Mouse (Mus musculus): ENCODE measurements around the gene Sec24a. TPM values are rescaled to one million over a fixed set of nuclear protein-coding genes. Genes with fewer than 3 reads are reported as not detected.
"Not testable (repeated sequence)": the region's sequence is repeated elsewhere in the genome, so short reads cannot be mapped to it uniquely, and the experiment has no call there.

Sec24a gene
- 8.8 and 10.6 TPM in 2 replicates for polyA plus RNA-seq (2015; fragmentation: Nextera tagmentation; extraction: Ambion mirVana)

GRCm38 (mm10) chr11:51763213-51763907 is at the start of gene Sec24a, which contains the start of gene Sar1b:
Gene Sec24a (minus strand): TSS chr11:51763634.
Gene Sar1b (plus strand): TSS chr11:51763687.
- Histone ChIP-seq H3K9me3 (replicated peaks) (no peaks in the 10 kb centered on the region), H3K27me3 (0 out of 2 replicates have a peak, but pooled peaks cover 3% of the 10 kb centered on the region), H3K4me1 (replicated peaks) (peaks cover 10% of the 10 kb centered on the region), H3K9ac (peak within 1 kb of the TSS; percentile 93), H3K4me3 (peak within 1 kb of the TSS; percentile 88), H3K27ac (peak within 1 kb of the TSS; percentile 54), H3K36me3 (no peaks in the 10 kb centered on the region), H3K4me2 (peak within 1 kb of the TSS; percentile 90)
- peak; percentile 85 for ATAC-seq (replicated peaks; ENCODE audit: insufficient number of reproducible peaks, insufficient read depth, low FRiP score, low read depth)
- under 1% methylated on average over 30 of the region's 30 CpGs for WGBS

- no peak overlapping the region for H3K4me3 ChIP-seq
- no peaks in the 10 kb centered on the region for H3K27me3 ChIP-seq
- 89% methylated on average over 8 of the region's 8 CpGs for WGBS
- H3K4me1 ChIP-seq (replicated peaks) = no peaks in the 10 kb centered on the region
- ATAC-seq (replicated peaks; ENCODE audit: insufficient number of reproducible peaks, insufficient read depth, low FRiP score, low read depth) = no peak
- no peak overlapping the region for H3K9ac ChIP-seq
- H3K9me3 ChIP-seq (replicated peaks) = no peaks in the 10 kb centered on the region
- H3K36me3 ChIP-seq = 0 out of 2 replicates have a peak, but pooled peaks cover 7% of the 10 kb centered on the region
- H3K27ac ChIP-seq = no peak overlapping the region
- H3K4me2 ChIP-seq = no peak overlapping the region
Observed at GRCm38 (mm10) chr11:51812022-51812546, 48.6 kb upstream of the Sec24a start.

- H3K4me2 ChIP-seq = no peak overlapping the region
- no peaks in the 10 kb centered on the region for H3K36me3 ChIP-seq
- H3K4me3 ChIP-seq = no peak overlapping the region
- WGBS = 79% methylated on average over 4 of the region's 4 CpGs
- H3K9ac ChIP-seq = no peak overlapping the region
- no peaks in the 10 kb centered on the region for H3K4me1 ChIP-seq (replicated peaks)
- no peak overlapping the region for H3K27ac ChIP-seq
- no peak for ATAC-seq (replicated peaks; ENCODE audit: insufficient number of reproducible peaks, insufficient read depth, low FRiP score, low read depth)
- H3K27me3 ChIP-seq = no peaks in the 10 kb centered on the region
- no peaks in the 10 kb centered on the region for H3K9me3 ChIP-seq (replicated peaks)
Observed at GRCm38 (mm10) chr11:51811230-51811629, 47.8 kb upstream of the Sec24a start.

- H3K4me3 ChIP-seq = no peak overlapping the region
- no peak overlapping the region for H3K9ac ChIP-seq
- no peaks in the 10 kb centered on the region for H3K9me3 ChIP-seq (replicated peaks)
- H3K4me2 ChIP-seq = no peak overlapping the region
- ATAC-seq (replicated peaks; ENCODE audit: insufficient number of reproducible peaks, insufficient read depth, low FRiP score, low read depth) = no peak
- 53% methylated on average over 6 of the region's 6 CpGs for WGBS
- H3K27me3 ChIP-seq = no peaks in the 10 kb centered on the region
- H3K36me3 ChIP-seq = no peaks in the 10 kb centered on the region
- no peaks in the 10 kb centered on the region for H3K4me1 ChIP-seq (replicated peaks)
- no peak overlapping the region for H3K27ac ChIP-seq
Observed at GRCm38 (mm10) chr11:51809632-51810224, 46.3 kb upstream of the Sec24a start.

GRCm38 (mm10) chr11:51807108-51807879 is 43.9 kb upstream of the Sec24a start:
- ATAC-seq (replicated peaks; ENCODE audit: insufficient number of reproducible peaks, insufficient read depth, low FRiP score, low read depth) = no peak

GRCm38 (mm10) chr11:51805221-51805981 is 42.0 kb upstream of the Sec24a start:
- Histone ChIP-seq H3K27me3 (no peaks in the 10 kb centered on the region), H3K9me3 (replicated peaks) (no peaks in the 10 kb centered on the region), H3K36me3 (no peaks in the 10 kb centered on the region), H3K4me1 (replicated peaks) (peaks cover 10% of the 10 kb centered on the region), H3K27ac (peak overlapping the region; percentile 54), H3K4me3 (peak overlapping the region; percentile 58), H3K4me2 (peak overlapping the region; percentile 72), H3K9ac (peak overlapping the region; percentile 51)
- peak; percentile 74 for ATAC-seq (replicated peaks; ENCODE audit: insufficient number of reproducible peaks, insufficient read depth, low FRiP score, low read depth)
- WGBS = 19% methylated on average over 17 of the region's 17 CpGs

More at GRCm38 (mm10) chr11:51807108-51807879, 43.9 kb upstream of the Sec24a start:
- H3K4me3 ChIP-seq = no peak overlapping the region
- no peak overlapping the region for H3K27ac ChIP-seq
- no peaks in the 10 kb centered on the region for H3K9me3 ChIP-seq (replicated peaks)
- no peaks in the 10 kb centered on the region for H3K27me3 ChIP-seq
- no peaks in the 10 kb centered on the region for H3K36me3 ChIP-seq
- H3K4me2 ChIP-seq = no peak overlapping the region
- H3K9ac ChIP-seq = no peak overlapping the region
- 43% methylated on average over 13 of the region's 13 CpGs for WGBS
- no peaks in the 10 kb centered on the region for H3K4me1 ChIP-seq (replicated peaks)

- no peaks in the 10 kb centered on the region for H3K9me3 ChIP-seq (replicated peaks)
- H3K36me3 ChIP-seq = no peaks in the 10 kb centered on the region
- peaks cover 16% of the 10 kb centered on the region for H3K4me1 ChIP-seq (replicated peaks)
- H3K27ac ChIP-seq = peak overlapping the region; percentile 88
- WGBS = 28% methylated on average over 8 of the region's 8 CpGs
- H3K9ac ChIP-seq = no peak overlapping the region; the same call in 1 of the 2 replicates
- H3K4me3 ChIP-seq = no peak overlapping the region
- no peaks in the 10 kb centered on the region for H3K27me3 ChIP-seq
- 0 out of 2 replicates have a peak, but pooled peaks have one; percentile 15 for ATAC-seq (replicated peaks; ENCODE audit: insufficient number of reproducible peaks, insufficient read depth, low FRiP score, low read depth)
- H3K4me2 ChIP-seq = peak overlapping the region; percentile 53
Observed at GRCm38 (mm10) chr11:51800634-51801325, 37.3 kb upstream of the Sec24a start.

GRCm38 (mm10) chr11:51796272-51796671 is 32.8 kb upstream of the Sec24a start:
- Histone ChIP-seq H3K27me3 (no peaks in the 10 kb centered on the region), H3K4me1 (replicated peaks) (peaks cover 11% of the 10 kb centered on the region), H3K9ac (no peak overlapping the region), H3K9me3 (replicated peaks) (no peaks in the 10 kb centered on the region), H3K27ac (no peak overlapping the region), H3K4me2 (no peak overlapping the region), H3K4me3 (no peak overlapping the region), H3K36me3 (peaks cover 12% of the 10 kb centered on the region; the same call in 1 of the 2 replicates)
- ATAC-seq (replicated peaks; ENCODE audit: insufficient number of reproducible peaks, insufficient read depth, low FRiP score, low read depth) = no peak; the same call in 1 of the 2 replicates
- 41% methylated on average over 4 of the region's 4 CpGs for WGBS

- no peak for ATAC-seq (replicated peaks; ENCODE audit: insufficient number of reproducible peaks, insufficient read depth, low FRiP score, low read depth)
- Histone ChIP-seq H3K4me1 (replicated peaks) (no peaks in the 10 kb centered on the region), H3K9ac (no peak overlapping the region), H3K27me3 (no peaks in the 10 kb centered on the region), H3K36me3 (peaks cover 50% of the 10 kb centered on the region), H3K27ac (no peak overlapping the region), H3K4me3 (no peak overlapping the region), H3K9me3 (replicated peaks) (no peaks in the 10 kb centered on the region), H3K4me2 (no peak overlapping the region)
- WGBS = 95% methylated on average over 7 of the region's 7 CpGs
Observed at GRCm38 (mm10) chr11:51790662-51791061, 27.2 kb upstream of the Sec24a start.

- peaks cover 53% of the 10 kb centered on the region for H3K36me3 ChIP-seq
- H3K27ac ChIP-seq; H3K27me3 ChIP-seq; H3K9me3 ChIP-seq (replicated peaks); H3K4me1 ChIP-seq (replicated peaks); H3K4me3 ChIP-seq; ATAC-seq (replicated peaks; ENCODE audit: insufficient number of reproducible peaks, insufficient read depth, low FRiP score, low read depth); H3K9ac ChIP-seq; H3K4me2 ChIP-seq: not testable (repeated sequence)
- WGBS = 91% methylated on average over 4 of the region's 4 CpGs
Observed at GRCm38 (mm10) chr11:51789735-51790134, 26.3 kb upstream of the Sec24a start.

Data from heart, embryonic 15.5 days (tissue).